Mouse (Mus musculus) regulatory T cell (primary cell): ENCODE data around the gene Cryaa.

Experiments used
- in situ Hi-C: fragments of 300-600 bp; cut with MboI, MseI; formaldehyde crosslinking; loops from one replicate; pipeline ENCODE4 v1.15.1; 2025; ENCODE audit warnings: high pct_unique_total_duplicates

The Cryaa gene

GRCm38 (mm10) chr17:31709121-31709741 is 31.6 kb downstream of the Cryaa start:
- in situ Hi-C loops = no loop called here

- in situ Hi-C loops = no loop called here
Observed at GRCm38 (mm10) chr17:31710455-31710854, 32.8 kb downstream of the Cryaa start.

- in situ Hi-C loops = no loop called here
Observed at GRCm38 (mm10) chr17:31713709-31714108, 36.1 kb downstream of the Cryaa start.

GRCm38 (mm10) chr17:31714125-31714524 is 36.5 kb downstream of the Cryaa start:
- in situ Hi-C loops = no loop called here

- in situ Hi-C loops = loop anchor here (5.0 kb wide), 1 partner anchor 98 kb away; no protein-coding TSS in a partner anchor
Observed at GRCm38 (mm10) chr17:31715006-31715405, 37.4 kb downstream of the Cryaa start.

- in situ Hi-C loops = no loop called here
Observed at GRCm38 (mm10) chr17:31721637-31722036, 44.0 kb downstream of the Cryaa start.

GRCm38 (mm10) chr17:31725366-31725765 is 47.8 kb downstream of the Cryaa start:
- in situ Hi-C loops = no loop called here

GRCm38 (mm10) chr17:31726216-31726615 is 48.6 kb downstream of the Cryaa start:
- in situ Hi-C loops = no loop called here

GRCm38 (mm10) chr17:31727230-31727629 is 49.6 kb downstream of the Cryaa start:
- in situ Hi-C loops = no loop called here

- in situ Hi-C loops = no loop called here
Observed at GRCm38 (mm10) chr17:31728043-31728442, 50.4 kb downstream of the Cryaa start.

GRCm38 (mm10) chr17:31728968-31729501 is 51.4 kb downstream of the Cryaa start:
- in situ Hi-C loops = no loop called here

- in situ Hi-C loops = no loop called here
Observed at GRCm38 (mm10) chr17:31731038-31731437, 53.4 kb downstream of the Cryaa start.
